ENCODE assay signal across 27 mouse cellular contexts in the genomic region with DNA sequence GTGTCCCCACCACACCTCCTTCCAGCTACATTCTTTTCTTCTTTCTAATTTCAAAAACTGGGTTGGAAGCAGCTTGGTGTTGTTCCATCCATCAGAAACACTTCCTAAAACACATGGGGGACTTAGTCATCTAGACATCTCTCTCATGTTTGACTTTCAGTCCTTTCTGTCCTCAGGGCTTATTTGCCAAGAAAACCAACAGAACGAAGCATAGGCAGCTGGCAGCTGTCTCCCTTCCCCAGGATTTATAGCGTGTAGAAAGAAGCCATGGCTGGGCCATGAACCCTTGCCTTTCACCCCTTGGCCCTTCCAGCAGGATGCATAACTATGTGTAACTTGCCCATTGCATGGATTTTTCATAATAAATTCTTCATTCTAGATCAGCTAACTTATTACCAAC. TPM values are rescaled to one million over a fixed set of nuclear protein-coding genes. Genes with fewer than 3 reads are reported as not detected.
DNase-seq lines count a peak whose midpoint lies in the region; ATAC-seq and TF ChIP-seq lines count a peak whose summit lies in the region.
"Had no signal": no experiment of that assay in that cellular context is flagged by ENCODE, and none has a peak within 500 bp of the region (broad histone marks: within the 10 kb centered on the region; RNA-seq: fewer than 3 reads in every experiment).

No protein-coding gene starts in this region.

- H3K4me3 ChIP-seq in kidney, postnatal 0 days (replicated peaks; ENCODE audit: low read depth, low read length), result no peak overlapping the region
- no peak overlapping the region for H3K4me3 ChIP-seq in kidney, embryonic 16.5 days (ENCODE audit: low read length)
- H3K4me3 ChIP-seq in lung, postnatal 0 days (ENCODE audit: low read depth, low read length), result no peak overlapping the region
- H3K4me3 ChIP-seq: embryonic facial prominence, embryonic 10.5 days; embryonic facial prominence, embryonic 15.5 days; forebrain, embryonic 12.5 days; heart, adult 2 months; heart, embryonic 13.5 days; hindbrain, embryonic 15.5 days; limb, embryonic 12.5 days; liver, embryonic 15.5 days; midbrain, embryonic 10.5 days; midbrain, embryonic 15.5 days had no signal

- TF ChIP-seq EP300 in lung, postnatal 0 days (IDR thresholded peaks at IDR 0.05), result peak; percentile 83; the same call in 1 of the 2 replicates

- TF ChIP-seq CTCF in kidney, postnatal 0 days (IDR thresholded peaks at IDR 0.05; ENCODE audit: low read depth), result no peak
- no peak for TF ChIP-seq CTCF in lung, postnatal 0 days (IDR thresholded peaks at IDR 0.05)

- no peaks in the 10 kb centered on the region for H3K9me3 ChIP-seq in kidney, postnatal 0 days (replicated peaks; ENCODE audit: low read length)
- no peaks in the 10 kb centered on the region for H3K9me3 ChIP-seq in kidney, embryonic 16.5 days (ENCODE audit: low read length)
- H3K9me3 ChIP-seq in lung, postnatal 0 days (ENCODE audit: low read length), result no peaks in the 10 kb centered on the region
- H3K9me3 ChIP-seq: embryonic facial prominence, embryonic 10.5 days; embryonic facial prominence, embryonic 15.5 days; forebrain, embryonic 12.5 days; heart, embryonic 13.5 days; hindbrain, embryonic 15.5 days; limb, embryonic 12.5 days; liver, embryonic 15.5 days; midbrain, embryonic 10.5 days; midbrain, embryonic 15.5 days had no signal

- ATAC-seq in kidney, postnatal 0 days (replicated peaks; ENCODE audit: low FRiP score, low read depth), result no peak
- no peak for ATAC-seq in kidney, embryonic 16.5 days (ENCODE audit: low FRiP score, low TSS enrichment)
- ATAC-seq in lung, postnatal 0 days, result peak; percentile 63
- ATAC-seq: CD4-positive, CD25-positive, alpha-beta regulatory T cell, adult 4 months; forebrain, postnatal 0 days; midbrain, embryonic 15.5 days had no signal

- H3K36me3 ChIP-seq in kidney, postnatal 0 days (ENCODE audit: insufficient read depth, low read length), result 0 out of 2 replicates have a peak, but pooled peaks cover 4% of the 10 kb centered on the region
- H3K36me3 ChIP-seq in kidney, embryonic 16.5 days (ENCODE audit: insufficient read depth, low read length), result peaks cover 13% of the 10 kb centered on the region; the same call in 1 of the 2 replicates
- H3K36me3 ChIP-seq in lung, postnatal 0 days (ENCODE audit: insufficient read depth, low read length), result peaks cover 8% of the 10 kb centered on the region; the same call in 1 of the 2 replicates

- H3K4me1 ChIP-seq in kidney, postnatal 0 days (replicated peaks; ENCODE audit: insufficient read depth, low read length), result no peaks in the 10 kb centered on the region
- no peaks in the 10 kb centered on the region for H3K4me1 ChIP-seq in kidney, embryonic 16.5 days (ENCODE audit: insufficient read depth, low read length)
- peaks cover 7% of the 10 kb centered on the region; the same call in 1 of the 2 replicates for H3K4me1 ChIP-seq in lung, postnatal 0 days (ENCODE audit: insufficient read depth, low read depth, low read length)
- H3K4me1 ChIP-seq: embryonic facial prominence, embryonic 15.5 days; hindbrain, embryonic 15.5 days; limb, embryonic 12.5 days; liver, embryonic 15.5 days; midbrain, embryonic 15.5 days had no signal

- WGBS in kidney, postnatal 0 days, result 45% methylated on average over 2 of the region's 2 CpGs
- WGBS in kidney, embryonic 16.5 days, result 42% methylated on average over 2 of the region's 2 CpGs
- WGBS in lung, postnatal 0 days, result 46% methylated on average over 2 of the region's 2 CpGs

- peak; percentile 22 for DNase-seq in kidney, postnatal 0 days (ENCODE audit: low spot score)
- peak; percentile 17 to 28 for DNase-seq in kidney, postnatal 36 days
- DNase-seq in lung, postnatal 0 days (ENCODE audit: low spot score), result peak; percentile 92
- DNase-seq in lung, postnatal 4 days, result peak; percentile 47 to 84
- DNase-seq in spleen, adult 18-20 months, result no peak
- no peak for DNase-seq in layer of hippocampus, adult 18-20 months (ENCODE audit: low spot score in 2 of 2)
- DNase-seq: adrenal gland, postnatal 36 days; cerebellum, adult 2 months; cerebellum, postnatal 14 days; forebrain, postnatal 0 days; heart, adult 2 months; heart, postnatal 10 days; layer of hippocampus, adult 9-11 months; thymus, adult 18-20 months; thymus, postnatal 25 days had no signal

- no peaks in the 10 kb centered on the region for H3K27me3 ChIP-seq in kidney, postnatal 0 days (ENCODE audit: insufficient read depth, low read length)
- H3K27me3 ChIP-seq in kidney, embryonic 16.5 days (ENCODE audit: insufficient read depth, low read length), result no peaks in the 10 kb centered on the region
- no peaks in the 10 kb centered on the region for H3K27me3 ChIP-seq in lung, postnatal 0 days (replicated peaks; ENCODE audit: insufficient read depth, low read length)
- H3K27me3 ChIP-seq: embryonic facial prominence, embryonic 15.5 days; forebrain, embryonic 12.5 days; heart, embryonic 13.5 days; hindbrain, embryonic 15.5 days; limb, embryonic 12.5 days; liver, embryonic 15.5 days; midbrain, embryonic 15.5 days had no signal

- no peak overlapping the region for H3K4me2 ChIP-seq in kidney, postnatal 0 days (ENCODE audit: low read length)
- H3K4me2 ChIP-seq in kidney, embryonic 16.5 days (replicated peaks; ENCODE audit: low read depth, low read length), result no peak overlapping the region
- H3K4me2 ChIP-seq in lung, postnatal 0 days (replicated peaks; ENCODE audit: low read depth, low read length), result no peak overlapping the region
- H3K4me2 ChIP-seq: embryonic facial prominence, embryonic 15.5 days; forebrain, embryonic 12.5 days; heart, embryonic 13.5 days; hindbrain, embryonic 15.5 days; limb, embryonic 12.5 days; liver, embryonic 15.5 days; midbrain, embryonic 15.5 days had no signal

- H3K27ac ChIP-seq in kidney, postnatal 0 days, result no peak overlapping the region
- H3K27ac ChIP-seq in kidney, embryonic 16.5 days (ENCODE audit: low read length), result no peak overlapping the region
- H3K27ac ChIP-seq in lung, postnatal 0 days (ENCODE audit: low read length), result no peak overlapping the region
- H3K27ac ChIP-seq: embryonic facial prominence, embryonic 10.5 days; embryonic facial prominence, embryonic 15.5 days; forebrain, embryonic 12.5 days; heart, adult 2 months; heart, embryonic 13.5 days; hindbrain, embryonic 15.5 days; limb, embryonic 12.5 days; liver, embryonic 15.5 days; midbrain, embryonic 10.5 days; midbrain, embryonic 15.5 days; stomach, postnatal 0 days had no signal

- H3K9ac ChIP-seq in kidney, postnatal 0 days (ENCODE audit: low read depth, low read length), result no peak overlapping the region
- no peak overlapping the region for H3K9ac ChIP-seq in kidney, embryonic 16.5 days (replicated peaks; ENCODE audit: low read length)
- no peak overlapping the region for H3K9ac ChIP-seq in lung, postnatal 0 days (replicated peaks; ENCODE audit: low read depth)
- H3K9ac ChIP-seq: embryonic facial prominence, embryonic 15.5 days; forebrain, embryonic 12.5 days; forebrain, postnatal 0 days; heart, embryonic 13.5 days; hindbrain, embryonic 15.5 days; limb, embryonic 12.5 days; liver, embryonic 15.5 days; midbrain, embryonic 15.5 days had no signal

RNA-seq across cellular contexts. Expression of a gene that starts 23.9 kb away (rescaled TPM):
- 14.1 and 15.2 TPM in 2 replicates for polyA plus RNA-seq in kidney, postnatal 0 days (2015; fragmentation: Nextera tagmentation; extraction: Ambion mirVana)
- 20.5 and 22.1 TPM in 2 replicates for polyA plus RNA-seq in kidney, embryonic 16.5 days (2015; fragmentation: Nextera tagmentation; extraction: Ambion mirVana)
- 12.6 and 13.5 TPM in 2 replicates for polyA plus RNA-seq in lung, postnatal 0 days (2015; fragmentation: Nextera tagmentation; extraction: Ambion mirVana)
- total RNA-seq in layer of hippocampus, adult 18-20 months (2021), result 10 to 100 TPM; 53.0 to 53.6 TPM

Comparison
In these comparisons a context has a peak if more than half of its experiments do, and no peak if none do; other contexts are left out.
1. DNase-seq: peak in kidney, postnatal 0 days (single experiment), kidney, postnatal 36 days (2 of 2), lung, postnatal 0 days (single experiment) and lung, postnatal 4 days (2 of 2); none in spleen, adult 18-20 months (0 of 2) and layer of hippocampus, adult 18-20 months (0 of 2).